Mouse (Mus musculus) liver, adult 2 months (tissue): ENCODE results near the gene Clasp1. TPM values are rescaled to one million over a fixed set of nuclear protein-coding genes. Genes with fewer than 3 reads are reported as not detected.

Experiments
- DNase-seq: peaks from one replicate; pipeline ENCODE4 v3.0.0-alpha.2; 2011; ENCODE audit warnings: low read depth, low spot score; ENCODE audit errors: extremely low read depth
- H3K27ac ChIP-seq: fragments of 200-500 bp; replicated peaks from 2 replicates; pipeline ENCODE4 v1.5.1; 2012; ENCODE audit warnings: low read depth, mild to moderate bottlenecking, control low read depth, inconsistent platforms, low read length; ENCODE audit not compliant: insufficient read depth
- H3K27me3 ChIP-seq: fragments of 200-500 bp; 2 replicates; pipeline ENCODE4 v1.6.1; 2012; ENCODE audit warnings: mild to moderate bottlenecking, moderate library complexity, low read length, inconsistent platforms; ENCODE audit not compliant: control insufficient read depth, insufficient read depth
- H3K36me3 ChIP-seq: fragments of 200-500 bp; 2 replicates; pipeline ENCODE4 v1.6.1; 2012; ENCODE audit warnings: low read length, inconsistent platforms; ENCODE audit not compliant: control insufficient read depth, insufficient read depth
- H3K4me1 ChIP-seq: fragments of 200-500 bp; 2 replicates; pipeline ENCODE4 v1.6.1; 2011; ENCODE audit warnings: low read length; ENCODE audit not compliant: control insufficient read depth, insufficient read depth
- H3K4me3 ChIP-seq: fragments of 200-500 bp; 2 replicates; pipeline ENCODE4 v1.5.1; 2011; ENCODE audit warnings: low read depth, mild to moderate bottlenecking, control low read depth, low read length, moderate library complexity; ENCODE audit not compliant: insufficient read depth
- H3K79me2 ChIP-seq: fragments of 200-500 bp; 2 replicates; pipeline ENCODE4 v1.6.1; 2012; ENCODE audit warnings: inconsistent platforms, mild to moderate bottlenecking, low read length, moderate library complexity; ENCODE audit not compliant: control insufficient read depth, insufficient read depth
- H3K9ac ChIP-seq: fragments of 200-500 bp; 2 replicates; pipeline ENCODE4 v1.6.1; 2012; ENCODE audit warnings: low read depth, mild to moderate bottlenecking, control low read depth, inconsistent platforms, low read length
- CTCF ChIP-seq: fragments of 200-500 bp; IDR thresholded peaks from 2 replicates; pipeline ENCODE4 v1.5.1; 2011; ENCODE audit warnings: low read depth, low read length, control low read depth
- POLR2A ChIP-seq: fragments of 200-500 bp; IDR thresholded peaks from 2 replicates; pipeline ENCODE4 v1.6.1; 2011; ENCODE audit warnings: low read length, control low read depth; ENCODE audit not compliant: insufficient read depth; ENCODE audit errors: extremely low read depth
- WGBS: fragments of 180-500 bp; shearing (Covaris S2); methylation state at CpG from one replicate; pipeline ENCODE4 v1.1.7; 2018; 5-methylcytosine and 5-hydroxymethylcytosine counted together
- polyA plus RNA-seq: library from polyadenylated mRNA; depleted of rRNA; stranded (reverse); fragments of >200 nt; gene quantifications from 2 replicates; pipeline ENCODE4 v1.2.3, GENCODE M21; 2012
- total RNA-seq: library from RNA; depleted of rRNA; stranded (reverse); fragments of >200 nt; gene quantifications from 2 replicates; pipeline ENCODE4 v1.2.3, GENCODE M21; 2014

Clasp1 gene
- total and polyA plus RNA-seq, 2 experiments: 4.1 to 12.1 TPM

DNA sequence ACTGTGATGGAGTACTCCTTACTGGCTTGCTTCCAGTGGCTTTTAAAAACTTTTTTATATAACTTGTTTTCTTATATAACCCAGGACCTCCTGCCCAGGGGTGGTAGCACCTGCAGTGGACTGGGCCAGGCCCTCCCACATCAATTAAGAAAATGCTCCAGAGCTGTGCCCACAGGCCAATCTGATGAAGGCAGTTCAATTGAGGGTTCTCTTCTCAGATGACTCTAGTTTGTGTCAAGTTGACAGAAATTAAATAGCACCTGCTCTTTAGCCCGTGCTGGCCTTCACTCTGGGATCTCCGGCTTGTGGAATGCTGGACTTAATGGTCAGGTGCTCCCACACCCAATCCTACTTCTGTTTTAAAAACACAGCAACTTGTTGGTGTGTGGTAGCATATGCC is 112.8 kb downstream of the Clasp1 start:
- Histone ChIP-seq H3K4me1 (no peaks in the 10 kb centered on the region), H3K27ac (no peak overlapping the region), H3K27me3 (no peaks in the 10 kb centered on the region), H3K9ac (no peak overlapping the region), H3K36me3 (peaks cover 36% of the 10 kb centered on the region), H3K4me3 (no peak overlapping the region), H3K79me2 (no peaks in the 10 kb centered on the region)
- no peak for DNase-seq
- WGBS: 92% methylated on average over 2 of the region's 2 CpGs
- TF ChIP-seq POLR2A (no peak), CTCF (no peak)

DNA sequence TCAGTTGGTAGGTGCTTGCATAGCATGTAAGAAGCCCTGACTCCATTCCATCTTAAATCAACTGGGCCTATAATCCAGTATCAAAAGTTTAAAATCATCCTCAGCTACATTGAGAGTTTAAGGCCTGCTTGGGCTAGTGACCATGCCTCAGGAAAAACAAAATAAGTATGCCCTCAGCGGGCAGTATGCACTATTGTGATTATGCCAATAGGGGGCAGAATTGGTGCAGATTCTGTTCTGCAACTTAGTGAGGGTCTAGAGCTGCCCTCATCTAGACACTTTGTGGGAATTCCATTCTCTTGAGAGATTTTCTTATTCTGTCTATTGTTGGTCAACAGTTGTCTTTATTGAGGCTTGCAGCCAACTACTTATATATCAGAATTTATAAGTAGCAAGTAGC is 116.9 kb downstream of the Clasp1 start:
- no peak overlapping the region for H3K9ac ChIP-seq
- no peaks in the 10 kb centered on the region for H3K79me2 ChIP-seq
- no peaks in the 10 kb centered on the region for H3K27me3 ChIP-seq
- peaks cover 44% of the 10 kb centered on the region for H3K36me3 ChIP-seq
- WGBS: 95% methylated on average over 1 of the region's 1 CpGs
- H3K4me1 ChIP-seq: no peaks in the 10 kb centered on the region
- DNase-seq: no peak
- TF ChIP-seq POLR2A (no peak), CTCF (no peak)
- H3K27ac ChIP-seq: no peak overlapping the region
- no peak overlapping the region for H3K4me3 ChIP-seq

DNA sequence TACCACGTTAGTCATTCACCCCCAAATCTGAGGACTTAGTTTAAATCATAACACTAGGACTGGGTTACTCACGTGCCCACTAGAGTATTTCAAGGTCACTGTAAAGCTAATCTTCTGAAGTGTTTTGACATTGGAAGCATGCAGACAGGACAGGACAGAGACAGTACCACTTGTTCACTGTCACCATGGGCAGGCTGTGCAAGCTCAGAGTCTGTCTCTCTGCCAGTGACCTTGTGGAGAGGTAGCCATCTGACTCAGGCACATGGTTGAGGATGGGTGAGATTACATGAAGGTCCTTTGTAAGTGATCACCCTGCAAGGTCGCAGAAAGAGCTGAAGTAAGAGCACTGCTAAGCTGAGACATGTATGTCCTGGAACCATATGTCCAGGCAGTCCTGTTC is 122.1 kb downstream of the Clasp1 start:
- 93% methylated on average over 3 of the region's 3 CpGs for WGBS
- Histone ChIP-seq H3K4me3 (no peak overlapping the region), H3K27ac (no peak overlapping the region), H3K27me3 (no peaks in the 10 kb centered on the region), H3K36me3 (peaks cover 27% of the 10 kb centered on the region), H3K4me1 (no peaks in the 10 kb centered on the region), H3K9ac (no peak overlapping the region), H3K79me2 (no peaks in the 10 kb centered on the region)
- TF ChIP-seq POLR2A (no peak), CTCF (no peak)
- DNase-seq: no peak

DNA sequence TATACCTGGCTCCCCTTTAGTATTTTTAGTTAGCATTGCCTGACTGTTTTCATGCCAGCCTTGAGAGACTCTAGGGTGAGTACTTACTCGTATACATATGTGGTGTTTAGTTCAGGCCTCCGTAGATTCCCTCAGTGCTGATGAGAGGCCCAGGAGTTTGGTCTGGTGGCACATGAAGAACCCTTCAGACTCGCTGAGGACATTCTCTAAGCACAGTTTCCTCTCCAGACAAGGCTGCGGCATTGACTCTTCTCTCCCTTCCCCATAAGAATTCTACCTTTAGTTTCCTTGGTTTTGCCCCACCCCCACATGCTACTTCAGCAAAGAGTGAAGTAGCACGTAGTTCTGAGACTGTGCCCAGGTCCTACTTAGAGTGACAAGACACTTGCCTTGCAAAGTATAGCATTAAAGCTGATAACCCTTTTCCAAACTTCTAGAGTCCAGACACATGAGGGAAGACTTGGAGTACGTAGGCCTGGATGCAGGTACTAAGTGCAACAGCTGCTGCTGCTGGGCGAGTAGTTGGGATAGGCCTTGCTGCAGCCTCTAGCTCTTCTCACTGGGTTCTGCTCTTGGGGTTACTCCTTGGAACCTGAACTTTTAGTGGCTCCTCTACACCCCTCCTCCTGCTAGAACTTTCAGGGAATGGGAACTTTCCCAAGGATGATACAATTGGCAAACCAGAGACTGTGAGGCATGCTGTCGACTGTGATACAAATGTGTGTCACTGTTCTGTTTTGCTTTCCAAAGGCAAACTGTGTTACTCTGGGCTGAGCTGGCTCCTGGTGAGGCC is 123.1 kb downstream of the Clasp1 start:
- 96% methylated on average over 8 of the region's 8 CpGs for WGBS

DNA sequence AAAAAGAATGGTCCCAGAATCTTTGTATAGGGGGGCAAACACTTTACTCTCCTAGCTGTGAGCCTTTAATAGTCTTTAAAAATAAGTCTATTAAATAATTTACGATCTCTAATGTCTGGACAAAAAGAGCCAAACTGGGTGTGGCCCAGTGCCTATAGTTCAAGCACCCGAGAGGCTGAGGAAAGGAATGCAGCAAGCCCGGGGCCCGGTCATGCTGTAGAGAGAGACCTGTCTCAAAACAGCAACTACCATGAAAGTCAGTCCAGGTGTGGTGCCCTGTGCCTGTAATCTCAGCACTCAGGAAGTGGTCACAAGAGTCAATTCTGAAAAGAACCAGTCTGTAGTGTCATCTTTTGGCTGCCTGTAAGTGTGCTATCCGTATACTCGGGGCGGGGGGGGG is 127.4 kb downstream of the Clasp1 start:
- WGBS: 88% methylated on average over 7 of the region's 7 CpGs
- DNase-seq: no peak
- H3K36me3 ChIP-seq: peaks cover 24% of the 10 kb centered on the region

More for the DNA sequence above, 123.1 kb downstream of the Clasp1 start:
- Histone ChIP-seq H3K79me2 (no peaks in the 10 kb centered on the region), H3K36me3 (peaks cover 20% of the 10 kb centered on the region), H3K4me1 (no peaks in the 10 kb centered on the region), H3K4me3 (no peak overlapping the region), H3K27ac (no peak overlapping the region), H3K9ac (no peak overlapping the region), H3K27me3 (no peaks in the 10 kb centered on the region)
- no peak for DNase-seq
- no peak for TF ChIP-seq POLR2A
- no peak for TF ChIP-seq CTCF

DNA sequence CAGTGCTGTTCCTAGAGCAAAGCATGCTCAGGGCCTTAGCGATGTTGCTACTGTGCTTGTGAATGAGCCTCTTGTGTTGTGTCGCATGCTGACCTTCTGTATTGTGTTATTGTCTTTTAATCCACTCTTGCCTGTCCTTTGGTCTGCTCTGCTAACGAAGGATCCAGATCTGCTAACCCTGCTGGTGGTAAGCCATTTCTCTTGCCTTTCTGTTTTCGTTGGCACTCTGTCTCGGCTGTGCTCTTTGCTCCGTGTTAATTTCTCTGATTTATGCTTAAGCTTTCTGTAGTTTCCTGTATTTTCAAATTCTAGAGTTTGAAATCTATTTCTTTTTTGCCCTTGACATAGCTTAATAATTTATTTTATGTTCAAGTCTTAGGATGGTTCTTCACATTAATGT is 134.3 kb downstream of the Clasp1 start:
- H3K36me3 ChIP-seq: peaks cover 35% of the 10 kb centered on the region
- H3K4me3 ChIP-seq: no peak overlapping the region
- no peak overlapping the region for H3K27ac ChIP-seq
- DNase-seq: no peak
- no peaks in the 10 kb centered on the region for H3K4me1 ChIP-seq
- TF ChIP-seq POLR2A (no peak), CTCF (no peak)
- no peaks in the 10 kb centered on the region for H3K79me2 ChIP-seq
- WGBS: 97% methylated on average over 6 of the region's 6 CpGs
- no peaks in the 10 kb centered on the region for H3K27me3 ChIP-seq
- no peak overlapping the region for H3K9ac ChIP-seq

More for the DNA sequence above, 127.4 kb downstream of the Clasp1 start:
- Histone ChIP-seq H3K4me3 (no peak overlapping the region), H3K79me2 (no peaks in the 10 kb centered on the region), H3K27me3 (no peaks in the 10 kb centered on the region), H3K9ac (no peak overlapping the region), H3K27ac (no peak overlapping the region), H3K4me1 (no peaks in the 10 kb centered on the region)
- no peak for TF ChIP-seq CTCF
